Mouse (Mus musculus): ENCODE measurements around the gene Mrpl19.

GRCm38 (mm10) chr6:81946906-81947305 is 18.9 kb downstream of the Mrpl19 start:
- no peak for TF ChIP-seq CHD1 (IDR thresholded peaks at IDR 0.05; ENCODE audit: low read depth, low read length)
- TF ChIP-seq ZKSCAN1 (IDR thresholded peaks at IDR 0.05; ENCODE audit: low read depth, low read length) = no peak
- TF ChIP-seq TBP (IDR thresholded peaks at IDR 0.05; ENCODE audit: low read depth, low read length) = no peak
- no peak for TF ChIP-seq POLR2A (IDR thresholded peaks at IDR 0.05; ENCODE audit: control insufficient read depth in 1 of 2, insufficient read depth in 1 of 2, low read depth in 1 of 2, low read length in 2 of 2, poor library complexity in 1 of 2)
- TF ChIP-seq POLR2AphosphoS2 (IDR thresholded peaks at IDR 0.05; ENCODE audit: low read length) = no peak
- no peak for TF ChIP-seq CTCF (IDR thresholded peaks at IDR 0.05 in 2 of 3, conservative IDR thresholded peaks at IDR 0.05 in 1 of 3; ENCODE audit: control insufficient read depth in 1 of 3, insufficient read depth in 1 of 3, low read depth in 2 of 3, low read length in 3 of 3, poor library complexity in 1 of 3, severe bottlenecking in 1 of 3)
- no peak for TF ChIP-seq NRF1 (IDR thresholded peaks at IDR 0.05; ENCODE audit: insufficient read depth, low read depth, low read length, poor library complexity, severe bottlenecking)
- no peak for TF ChIP-seq USF1 (IDR thresholded peaks at IDR 0.05; ENCODE audit: low read depth, low read length)
- TF ChIP-seq USF2 (IDR thresholded peaks at IDR 0.05; ENCODE audit: borderline replicate concordance in 1 of 2, insufficient read depth in 1 of 2, low read depth in 1 of 2, low read length in 2 of 2) = no peak

All from MEL (cell line).